Mouse (Mus musculus): Measurements from ENCODE around the gene Prl7a2.

Prl7a2 gene

DNA sequence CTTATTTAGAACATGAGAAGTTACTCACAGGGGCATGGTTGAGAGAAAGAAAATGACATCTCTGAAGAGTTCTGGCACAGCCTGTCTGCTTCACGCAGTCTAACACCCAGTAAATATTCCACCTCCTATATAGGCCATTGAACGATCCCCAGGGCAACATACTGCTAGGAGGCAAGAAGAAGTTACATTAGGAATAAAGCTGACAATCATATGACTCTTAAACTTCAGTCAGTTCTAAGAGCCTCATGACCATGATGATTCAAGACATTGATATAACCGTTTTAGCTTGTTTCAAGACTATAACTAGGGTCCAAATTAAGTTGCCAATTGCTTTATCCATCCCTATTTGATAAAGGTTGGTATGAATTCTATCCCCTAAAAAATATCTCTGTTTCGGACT lies at the start of gene Prl7a2:
Gene Prl7a2 (minus strand): TSS at position 101 of the 400 bp plus-strand sequence.
- no peak for DNase-seq (ENCODE audit: low spot score)

- DNase-seq (ENCODE audit: low spot score): no peak
Observed at GRCm38 (mm10) chr13:27716636-27717035, 48.8 kb upstream of the Prl7a2 start, which contains the start of gene Prl7d1. Gene Prl7d1 (minus strand): TSS chr13:27716736.

- no peak for DNase-seq (ENCODE audit: low spot score)
Observed at GRCm38 (mm10) chr13:27706521-27706920, 38.7 kb upstream of the Prl7a2 start.

- no peak for DNase-seq (ENCODE audit: low spot score)
Observed at GRCm38 (mm10) chr13:27660747-27661146, 7.1 kb downstream of the Prl7a2 start.

GRCm38 (mm10) chr13:27642393-27642792 lies 25.4 kb downstream of the Prl7a2 start, which contains the start of gene Prl7a1:
Gene Prl7a1 (minus strand): TSS chr13:27642493.
- no peak for DNase-seq (ENCODE audit: low spot score)

GRCm38 (mm10) chr13:27610482-27610881 lies 57.4 kb downstream of the Prl7a2 start, which contains the start of gene Prl7b1:
Gene Prl7b1 (minus strand): TSS chr13:27610582.
- no peak for DNase-seq (ENCODE audit: low spot score)
